Mouse (Mus musculus) neural tube, embryonic 13.5 days (tissue): Measurements from ENCODE around the gene Col4a3bp. TPM values are rescaled to one million over a fixed set of nuclear protein-coding genes. Genes with fewer than 3 reads are reported as not detected.
"Not testable (repeated sequence)": the region's sequence is repeated elsewhere in the genome, so short reads cannot be mapped to it uniquely, and the experiment has no call there.

Source experiments
- ATAC-seq: fragments of 200-750 bp; cut with Nextera tagmentation; 2 replicates; pipeline ENCODE4 v1.8.0; 2017; ENCODE audit warnings: low read depth, mild to moderate bottlenecking, moderate TSS enrichment, moderate library complexity
- H3K27ac ChIP-seq: fragments of 300-500 bp; sonication (generic); replicated peaks from 2 replicates; pipeline ENCODE4 v1.5.1; 2015; ENCODE audit warnings: moderate library complexity, mild to moderate bottlenecking, inconsistent platforms
- H3K27me3 ChIP-seq: fragments of 300-500 bp; sonication (generic); 2 replicates; pipeline ENCODE4 v1.6.1; 2015; ENCODE audit warnings: mild to moderate bottlenecking, inconsistent platforms
- H3K36me3 ChIP-seq: fragments of 300-500 bp; sonication (generic); 2 replicates; pipeline ENCODE4 v1.6.1; 2015; ENCODE audit warnings: mild to moderate bottlenecking, inconsistent platforms
- H3K4me1 ChIP-seq: fragments of 300-500 bp; sonication (generic); replicated peaks from 2 replicates; pipeline ENCODE4 v1.6.1; 2015; ENCODE audit warnings: inconsistent platforms
- H3K4me2 ChIP-seq: fragments of 300-500 bp; sonication (generic); 2 replicates; pipeline ENCODE4 v1.6.1; 2015; ENCODE audit warnings: inconsistent platforms, mild to moderate bottlenecking, moderate library complexity
- H3K4me3 ChIP-seq: fragments of 300-500 bp; sonication (generic); 2 replicates; pipeline ENCODE4 v1.5.1; 2015; ENCODE audit warnings: mild to moderate bottlenecking, inconsistent platforms
- H3K9ac ChIP-seq: fragments of 300-500 bp; sonication (generic); 2 replicates; pipeline ENCODE4 v1.6.1; 2015; ENCODE audit warnings: moderate library complexity, mild to moderate bottlenecking, inconsistent platforms
- H3K9me3 ChIP-seq: fragments of 300-500 bp; sonication (generic); 2 replicates; pipeline ENCODE4 v1.6.1; 2016; ENCODE audit warnings: inconsistent platforms
- WGBS: fragments of 180-500 bp; shearing (Covaris S2); methylation state at CpG from one replicate; pipeline ENCODE4 v1.1.7; 2015; 5-methylcytosine and 5-hydroxymethylcytosine counted together
- polyA plus RNA-seq: library from polyadenylated mRNA; unstranded; fragments of >200 nt; fragmentation: Nextera tagmentation; extraction: Ambion mirVana; gene quantifications from 2 replicates; pipeline ENCODE4 v1.2.1, GENCODE M21; 2015

Gene Col4a3bp
- polyA plus RNA-seq, 1 experiment from 2014 or later: 9.9 TPM

DNA sequence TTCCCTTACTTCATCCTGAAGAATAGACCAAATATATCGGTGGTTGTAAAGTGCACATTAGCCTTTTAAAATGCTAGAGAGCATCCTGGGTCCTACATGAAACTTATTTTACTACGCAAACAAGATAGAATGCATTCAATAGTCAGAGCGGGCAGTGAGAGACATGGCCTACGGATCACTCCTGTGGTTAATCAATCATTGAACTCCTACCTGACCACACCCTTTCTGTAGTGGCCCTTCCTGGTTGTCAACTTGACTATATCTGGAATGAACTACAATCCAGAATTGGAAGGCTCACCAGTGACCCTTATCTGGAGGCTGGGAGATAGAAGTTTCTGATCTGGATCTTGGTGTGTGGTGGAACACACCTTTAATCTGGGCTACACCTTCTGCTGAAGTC is 120.7 kb downstream of the Col4a3bp start:
- H3K9me3 ChIP-seq, ATAC-seq, H3K4me3 ChIP-seq, H3K27me3 ChIP-seq, H3K4me2 ChIP-seq, H3K27ac ChIP-seq, H3K9ac ChIP-seq: not testable (repeated sequence)
- Histone ChIP-seq H3K36me3 (peaks cover 80% of the 10 kb centered on the region), H3K4me1 (peaks cover 29% of the 10 kb centered on the region)
- 95% methylated on average over 4 of the region's 4 CpGs for WGBS

DNA sequence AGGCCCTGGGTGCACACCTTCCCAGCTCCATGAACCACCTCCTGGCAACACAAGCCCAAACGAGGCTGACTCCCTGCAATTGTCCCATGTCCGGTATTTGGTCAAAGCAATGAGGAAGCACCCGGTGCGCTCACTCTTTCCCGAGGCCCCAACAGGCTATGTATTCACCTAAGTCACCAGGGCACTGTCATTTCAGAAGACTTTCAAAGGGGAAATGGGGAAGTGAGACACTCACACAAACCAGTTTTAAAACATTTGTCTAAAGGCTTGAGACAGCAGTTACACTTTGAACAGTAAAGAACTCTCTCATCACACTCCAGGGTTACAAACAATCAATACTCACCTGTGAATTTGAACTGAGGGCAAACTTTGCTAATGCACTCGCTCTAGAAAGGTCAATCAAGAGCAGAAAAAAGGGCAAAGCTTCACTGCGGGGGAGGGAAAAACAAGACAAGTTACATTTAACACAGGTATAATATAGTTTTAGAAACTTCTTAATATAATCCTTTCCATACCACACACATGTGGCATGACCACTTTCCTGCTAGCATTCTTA is 122.1 kb downstream of the Col4a3bp start:
- no peak for ATAC-seq
- no peak overlapping the region for H3K27ac ChIP-seq
- 93% methylated on average over 7 of the region's 7 CpGs for WGBS
- H3K4me3 ChIP-seq: no peak overlapping the region
- H3K4me1 ChIP-seq: peaks cover 43% of the 10 kb centered on the region
- H3K9ac ChIP-seq: no peak overlapping the region
- H3K36me3 ChIP-seq: peaks cover 66% of the 10 kb centered on the region
- no peaks in the 10 kb centered on the region for H3K27me3 ChIP-seq
- no peak overlapping the region for H3K4me2 ChIP-seq
- H3K9me3 ChIP-seq: no peaks in the 10 kb centered on the region

DNA sequence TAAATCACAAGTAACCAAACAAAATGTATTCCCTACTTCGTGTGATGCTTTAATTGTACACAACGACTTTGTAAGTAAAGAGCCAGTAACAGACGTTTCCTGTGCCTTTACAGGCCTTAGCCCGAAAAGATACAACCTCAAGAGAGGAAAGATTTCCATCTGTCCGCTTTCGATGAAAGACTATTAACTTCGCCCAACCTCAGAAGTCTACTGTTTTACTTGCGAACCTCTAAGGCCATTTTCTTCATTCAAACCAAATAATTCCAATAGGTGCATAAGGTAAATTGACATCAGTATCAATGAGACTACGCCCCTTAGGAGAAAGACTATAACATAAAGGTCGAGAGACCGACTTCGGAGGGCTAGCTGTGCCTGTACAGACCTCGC is 127.6 kb downstream of the Col4a3bp start:
- peak overlapping the region; percentile 98 for H3K27ac ChIP-seq
- peak overlapping the region; percentile 99 for H3K4me3 ChIP-seq
- no peak for ATAC-seq
- peaks cover 15% of the 10 kb centered on the region for H3K36me3 ChIP-seq
- H3K9me3 ChIP-seq: no peaks in the 10 kb centered on the region
- WGBS: 2% methylated on average over 13 of the region's 13 CpGs
- H3K27me3 ChIP-seq: no peaks in the 10 kb centered on the region
- peak overlapping the region; percentile 88 for H3K4me2 ChIP-seq
- peak overlapping the region; percentile 98 for H3K9ac ChIP-seq
- peaks cover 43% of the 10 kb centered on the region for H3K4me1 ChIP-seq

DNA sequence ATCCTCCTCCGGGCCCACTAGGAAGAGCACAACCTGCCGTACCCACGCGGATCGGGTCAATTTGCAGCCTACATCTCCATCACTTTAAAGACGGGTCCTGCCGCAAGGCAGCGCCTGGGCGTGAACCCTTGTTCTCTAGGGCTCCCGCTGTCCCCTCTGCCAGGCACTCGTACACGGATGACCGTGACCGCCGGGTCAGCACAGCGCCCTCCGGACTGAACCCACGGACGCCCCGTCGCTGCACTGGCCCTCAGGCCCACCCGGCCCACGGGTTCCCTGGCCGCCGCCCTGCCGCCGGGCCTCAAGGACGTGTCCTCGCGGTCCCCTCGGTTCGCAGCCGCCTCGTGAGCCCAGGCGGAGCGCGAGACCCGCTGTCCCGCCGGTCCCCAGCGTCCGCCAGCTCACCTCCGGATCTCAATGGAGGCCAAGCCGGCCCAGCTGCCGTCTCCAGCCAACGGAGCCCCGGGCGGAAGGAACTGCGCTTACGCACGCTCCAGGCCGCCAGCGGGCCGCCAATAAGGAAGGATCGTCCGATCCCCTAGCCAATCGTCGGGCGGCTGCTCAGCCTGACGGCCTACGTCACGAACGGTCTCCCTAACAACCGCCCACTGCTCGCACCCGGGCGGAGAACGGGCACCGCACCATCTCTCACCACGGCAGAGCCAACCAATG is 128.1 kb downstream of the Col4a3bp start, which contains the start of gene Hmgcr:
Gene Hmgcr (minus strand): TSS at position 531 of the 672 bp plus-strand sequence.
- WGBS: under 1% methylated on average over 65 of the region's 70 CpGs
- H3K36me3 ChIP-seq: peaks cover 10% of the 10 kb centered on the region
- ATAC-seq: peak; percentile 100
- peak within 1 kb of the TSS; percentile 99 for H3K4me3 ChIP-seq
- H3K27ac ChIP-seq: peak within 1 kb of the TSS; percentile 98
- peak within 1 kb of the TSS; percentile 98 for H3K9ac ChIP-seq
- no peaks in the 10 kb centered on the region for H3K9me3 ChIP-seq
- peaks cover 43% of the 10 kb centered on the region for H3K4me1 ChIP-seq
- H3K4me2 ChIP-seq: peak within 1 kb of the TSS; percentile 88
- H3K27me3 ChIP-seq: no peaks in the 10 kb centered on the region

DNA sequence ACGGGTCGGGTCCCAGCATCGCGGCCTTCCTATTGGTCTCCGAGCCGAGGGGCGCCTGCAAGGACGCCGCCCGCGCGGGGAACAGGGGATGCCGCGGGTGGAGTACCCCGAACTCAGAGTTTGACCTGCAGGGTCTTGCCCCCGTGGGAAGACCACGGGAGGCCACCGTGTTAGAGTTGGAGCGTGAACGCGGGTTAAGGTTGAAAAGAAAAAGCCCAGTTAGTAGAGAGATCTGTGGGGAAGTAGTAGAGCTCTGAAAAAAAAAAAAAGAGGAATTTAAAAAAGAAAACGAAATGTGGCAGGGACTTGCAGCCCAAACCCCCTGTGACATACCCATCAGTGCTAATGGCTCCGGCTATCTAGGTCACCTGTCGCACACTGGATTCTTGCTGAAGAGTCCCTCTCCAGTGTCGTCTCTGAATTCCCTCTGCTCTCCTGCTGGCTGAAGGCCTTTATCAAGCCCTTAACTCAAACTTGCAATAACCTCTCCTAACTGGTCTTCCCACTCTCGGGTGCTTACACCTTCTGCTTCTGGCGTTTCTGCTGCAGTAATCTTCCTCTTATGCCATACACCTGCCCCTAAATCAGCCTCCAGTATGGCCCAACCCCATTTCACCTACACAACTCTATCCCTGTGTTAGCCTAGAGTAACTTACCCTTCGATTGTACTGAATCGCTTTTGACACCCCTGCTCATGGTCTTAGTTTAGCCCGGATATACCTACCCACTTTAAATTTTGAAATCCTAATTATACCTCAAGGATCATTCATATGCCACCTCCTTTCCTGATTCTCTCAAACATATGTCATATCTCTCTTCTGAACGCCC is 128.9 kb downstream of the Col4a3bp start:
- H3K36me3 ChIP-seq: peaks cover 4% of the 10 kb centered on the region; the same call in 1 of the 2 replicates
- peaks cover 43% of the 10 kb centered on the region for H3K4me1 ChIP-seq
- no peak for ATAC-seq

DNA sequence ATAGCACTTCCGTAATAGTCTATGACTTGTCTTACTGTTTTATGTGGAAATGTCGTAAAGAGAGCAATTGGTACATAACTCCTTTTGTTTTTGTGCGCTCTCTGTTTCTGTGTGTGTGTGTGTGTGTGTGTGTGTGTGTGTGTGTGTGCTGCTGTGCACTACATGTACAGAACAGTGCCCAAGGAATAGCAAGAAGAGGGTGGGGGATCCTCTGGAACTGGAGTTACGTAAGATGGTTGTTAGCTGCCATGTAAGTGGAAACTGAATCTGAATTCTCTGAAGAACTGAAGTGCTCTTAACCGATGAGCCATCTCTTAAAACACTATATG is 129.5 kb downstream of the Col4a3bp start:
- no peaks in the 10 kb centered on the region for H3K9me3 ChIP-seq
- H3K9ac ChIP-seq: no peak overlapping the region
- H3K4me2 ChIP-seq: no peak overlapping the region
- no peak overlapping the region for H3K4me3 ChIP-seq
- H3K27me3 ChIP-seq: no peaks in the 10 kb centered on the region
- no peaks in the 10 kb centered on the region for H3K36me3 ChIP-seq
- peak overlapping the region; percentile 88 for H3K27ac ChIP-seq
- WGBS: 86% methylated on average over 5 of the region's 5 CpGs
- H3K4me1 ChIP-seq: peaks cover 38% of the 10 kb centered on the region
- ATAC-seq: no peak

More for the DNA sequence above, 128.9 kb downstream of the Col4a3bp start:
- WGBS: 14% methylated on average over 31 of the region's 31 CpGs
- H3K27me3 ChIP-seq: no peaks in the 10 kb centered on the region
- H3K4me3 ChIP-seq: peak overlapping the region; percentile 99
- H3K4me2 ChIP-seq: peak overlapping the region; percentile 59
- H3K27ac ChIP-seq: peak overlapping the region; percentile 88
- H3K9me3 ChIP-seq: no peaks in the 10 kb centered on the region
- peak overlapping the region; percentile 63 for H3K9ac ChIP-seq

DNA sequence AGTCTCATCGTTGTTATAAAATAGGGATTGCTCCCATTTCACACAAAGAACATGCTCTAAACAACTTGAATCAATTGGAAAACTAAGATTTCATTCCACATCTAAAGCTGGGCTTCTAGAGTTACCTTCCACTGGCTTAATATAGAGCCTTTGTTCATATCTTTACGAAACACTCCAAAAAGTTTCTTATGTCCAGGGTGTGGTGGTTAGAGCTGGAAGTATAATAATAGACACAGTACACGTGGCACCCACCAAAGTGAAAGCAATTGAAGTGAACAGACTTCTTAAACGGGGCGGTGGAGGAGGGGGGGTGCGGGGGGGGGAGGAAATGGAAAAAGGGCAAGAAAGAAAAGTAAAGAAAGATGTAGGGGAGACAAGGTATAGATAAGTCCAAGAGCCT is 129.9 kb downstream of the Col4a3bp start:
- Histone ChIP-seq H3K4me2 (no peak overlapping the region), H3K27me3 (no peaks in the 10 kb centered on the region), H3K4me3 (no peak overlapping the region), H3K27ac (no peak overlapping the region), H3K4me1 (peaks cover 34% of the 10 kb centered on the region), H3K36me3 (no peaks in the 10 kb centered on the region), H3K9ac (no peak overlapping the region), H3K9me3 (no peaks in the 10 kb centered on the region)
- ATAC-seq: no peak
- 77% methylated on average over 6 of the region's 6 CpGs for WGBS

DNA sequence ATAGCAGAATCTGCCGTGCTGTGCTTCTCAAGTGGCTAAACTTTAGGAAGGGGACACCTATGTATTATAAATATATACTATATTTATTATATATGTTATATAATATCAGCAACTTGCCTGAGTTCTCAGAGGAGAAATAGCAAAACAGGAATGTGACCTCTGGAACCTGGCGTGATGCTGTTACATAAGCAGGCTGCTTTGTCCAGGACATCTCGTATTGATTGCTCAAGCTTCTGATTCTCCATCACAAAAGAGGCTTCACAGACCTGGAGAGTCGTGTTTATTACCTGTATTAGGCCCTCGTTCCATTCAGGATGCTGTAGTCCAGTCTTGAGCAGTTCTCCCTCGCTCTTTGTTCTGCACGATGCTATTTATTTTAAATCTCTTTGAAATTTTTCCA is 131.4 kb downstream of the Col4a3bp start:
- Histone ChIP-seq H3K36me3 (no peaks in the 10 kb centered on the region), H3K27ac (no peak overlapping the region), H3K9me3 (no peaks in the 10 kb centered on the region; the same call in 1 of the 2 replicates), H3K4me1 (peaks cover 18% of the 10 kb centered on the region), H3K9ac (no peak overlapping the region), H3K27me3 (no peaks in the 10 kb centered on the region), H3K4me2 (no peak overlapping the region), H3K4me3 (no peak overlapping the region)
- WGBS: 77% methylated on average over 7 of the region's 7 CpGs
- no peak for ATAC-seq

DNA sequence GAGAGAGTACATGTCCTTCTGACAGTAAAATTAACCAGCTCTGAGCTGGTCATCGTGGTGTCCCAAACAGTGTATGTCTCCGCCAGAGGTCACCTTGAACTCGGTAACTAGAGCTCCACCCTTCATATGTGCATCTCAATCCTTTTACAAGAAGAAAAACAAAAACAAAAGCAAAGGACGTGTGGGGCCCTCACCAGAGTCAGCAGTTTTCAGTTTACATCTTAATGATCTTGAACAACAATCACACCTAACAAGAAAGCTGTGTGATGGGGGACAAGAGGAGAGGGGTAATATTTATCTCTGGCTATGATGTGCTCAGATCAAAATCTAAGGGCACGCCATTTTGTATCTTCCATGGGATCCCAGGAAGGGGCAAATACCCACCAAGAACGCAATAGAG is 133.3 kb downstream of the Col4a3bp start:
- no peaks in the 10 kb centered on the region for H3K27me3 ChIP-seq
- H3K4me3 ChIP-seq: no peak overlapping the region
- H3K36me3 ChIP-seq: no peaks in the 10 kb centered on the region
- H3K4me1 ChIP-seq: peaks cover 6% of the 10 kb centered on the region
- H3K9ac ChIP-seq: no peak overlapping the region
- H3K27ac ChIP-seq: no peak overlapping the region
- no peaks in the 10 kb centered on the region; the same call in 1 of the 2 replicates for H3K9me3 ChIP-seq
- H3K4me2 ChIP-seq: no peak overlapping the region
- no peak for ATAC-seq
- WGBS: 85% methylated on average over 6 of the region's 6 CpGs

DNA sequence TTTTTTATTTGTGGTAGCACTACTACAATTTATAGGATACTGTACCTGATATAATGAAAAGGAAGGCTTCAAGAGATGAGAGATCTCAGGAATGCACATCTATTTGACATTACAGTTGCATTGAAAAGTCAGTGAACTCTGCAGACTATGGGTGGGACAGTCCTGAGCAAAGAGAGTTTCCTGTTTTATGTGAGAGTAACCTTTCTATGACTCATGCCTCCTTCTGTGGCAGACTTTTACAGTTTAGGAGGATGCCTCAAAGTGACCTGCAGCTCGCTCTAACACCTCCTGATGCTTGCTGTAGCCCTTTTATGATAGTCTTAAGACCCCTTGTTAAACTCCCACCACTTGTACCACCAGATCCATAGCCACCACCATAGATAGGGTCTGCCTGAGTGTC is 134.7 kb downstream of the Col4a3bp start:
- ATAC-seq: no peak
- 83% methylated on average over 1 of the region's 1 CpGs for WGBS
- Histone ChIP-seq H3K9ac (no peak overlapping the region), H3K27me3 (no peaks in the 10 kb centered on the region), H3K36me3 (no peaks in the 10 kb centered on the region), H3K4me3 (no peak overlapping the region), H3K9me3 (no peaks in the 10 kb centered on the region; the same call in 1 of the 2 replicates), H3K27ac (no peak overlapping the region), H3K4me1 (no peaks in the 10 kb centered on the region), H3K4me2 (no peak overlapping the region)

DNA sequence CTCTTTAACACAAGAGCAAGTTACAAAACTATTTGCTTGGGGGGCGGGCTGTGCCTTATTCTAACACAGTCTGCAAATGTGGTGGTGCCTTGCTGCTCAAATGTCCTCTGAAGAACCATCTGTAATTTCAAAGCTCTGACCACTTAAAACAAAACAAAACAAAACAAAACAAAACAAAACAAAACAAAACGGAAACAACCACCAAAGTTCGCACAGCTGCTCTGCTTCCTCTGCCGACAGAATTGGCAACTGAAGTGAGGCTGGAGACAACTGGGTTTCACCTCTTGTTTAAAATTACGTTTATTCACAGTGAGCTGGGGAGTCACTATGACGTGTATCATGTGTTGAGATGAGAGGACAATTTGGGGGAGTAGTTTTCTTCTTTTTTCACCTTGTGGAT is 136.2 kb downstream of the Col4a3bp start:
- Histone ChIP-seq H3K27ac (no peak overlapping the region), H3K4me3 (no peak overlapping the region), H3K4me2 (no peak overlapping the region), H3K27me3 (no peaks in the 10 kb centered on the region), H3K36me3 (no peaks in the 10 kb centered on the region), H3K4me1 (no peaks in the 10 kb centered on the region), H3K9me3 (no peaks in the 10 kb centered on the region; the same call in 1 of the 2 replicates), H3K9ac (no peak overlapping the region)
- 80% methylated on average over 6 of the region's 6 CpGs for WGBS
- no peak for ATAC-seq
